Mouse (Mus musculus) CH12.LX (cell line): Measurements from ENCODE around the gene Bcl2l15.

Experiments used
- CTCF ChIP-seq, 2 experiments: IDR thresholded peaks in 1 of 2; conservative IDR thresholded peaks in 1 of 2; 2 replicates each; pipeline ENCODE4 v1.5.1; 2011 to 2012; ENCODE audit warnings: low read depth in 2 of 2, low read length in 2 of 2, improper control_type of control experiment in 1 of 2, inconsistent platforms in 1 of 2, mild to moderate bottlenecking in 1 of 2, moderate library complexity in 1 of 2
- EP300 ChIP-seq: IDR thresholded peaks from 2 replicates; pipeline ENCODE4 v1.6.1; 2011; ENCODE audit warnings: low read length, improper control_type of control experiment
- ETS1 ChIP-seq: conservative IDR thresholded peaks from 2 replicates; pipeline ENCODE4 v1.6.1; 2012; ENCODE audit warnings: low read depth, mild to moderate bottlenecking, inconsistent platforms, low read length, improper control_type of control experiment, moderate library complexity
- JUND ChIP-seq: conservative IDR thresholded peaks from 2 replicates; pipeline ENCODE4 v1.6.1; 2011; ENCODE audit warnings: low read depth, low read length, improper control_type of control experiment
- MAX ChIP-seq: IDR thresholded peaks from 2 replicates; pipeline ENCODE4 v1.6.1; 2011; ENCODE audit warnings: low read length, improper control_type of control experiment
- ZNF384 ChIP-seq: IDR thresholded peaks from 2 replicates; pipeline ENCODE4 v1.6.1; 2012; ENCODE audit warnings: low read depth, low read length, improper control_type of control experiment, inconsistent platforms

DNA sequence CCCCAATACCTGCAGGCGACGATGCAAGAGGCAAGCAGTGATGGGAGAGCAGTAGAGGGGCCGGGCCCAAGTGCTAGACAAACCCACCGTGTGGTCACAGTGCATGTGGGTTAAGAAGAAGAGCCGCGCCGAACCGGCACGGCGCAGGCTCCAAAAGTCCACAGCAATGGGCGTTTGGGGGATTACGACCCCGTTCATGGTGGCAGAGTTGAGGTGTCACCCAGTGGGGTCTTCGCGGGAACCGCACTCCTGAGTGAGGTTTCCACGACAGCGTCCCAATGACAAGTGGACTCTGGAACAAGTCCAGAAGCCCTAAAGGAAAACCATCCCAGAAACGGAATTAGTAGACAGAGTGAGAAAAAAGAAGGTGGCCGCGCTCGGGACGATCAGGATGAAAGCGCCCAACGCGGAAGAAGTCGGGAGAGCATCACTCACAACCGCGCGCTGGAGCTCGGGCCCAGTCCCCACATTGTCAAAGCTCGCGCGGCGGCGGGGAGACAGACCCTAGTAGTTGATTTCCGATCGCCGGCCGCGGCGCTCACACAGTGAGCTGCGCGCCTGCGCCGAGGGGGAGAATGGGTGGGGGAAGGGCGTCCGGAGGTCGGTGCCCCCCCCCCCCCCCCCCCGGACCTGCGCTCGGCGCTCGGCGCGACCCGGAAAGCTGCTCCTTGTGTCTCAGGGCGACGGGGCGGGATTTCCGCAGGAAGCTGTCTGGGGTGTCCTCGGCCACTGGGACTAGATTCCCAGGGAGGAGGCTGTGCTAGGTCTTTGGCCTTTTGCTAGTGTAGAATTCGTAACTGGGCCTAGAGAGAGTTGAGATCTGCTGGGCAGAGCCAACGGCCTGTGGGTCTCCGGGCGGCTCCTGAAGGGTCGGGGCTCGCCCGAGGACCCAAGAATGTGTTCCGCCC lies 23.3 kb upstream of the Bcl2l15 start, which contains the start of the genes Dclre1b, Ap4b1 and Gm43064:
- TF ChIP-seq EP300 (no peak), CTCF (conservative IDR thresholded peaks at IDR 0.05 in 1 of 2, IDR thresholded peaks at IDR 0.05 in 1 of 2; ENCODE audit: low read depth in 2 of 2, low read length in 2 of 2) (no peak), ETS1 (0 out of 2 replicates have a peak, but pooled peaks have one; percentile 16), ZNF384 (no peak), JUND (no peak), MAX (peak; percentile 70; the same call in 1 of the 2 replicates)
